Mouse (Mus musculus): ENCODE measurements around the gene Olfr1223. TPM values are rescaled to one million over a fixed set of nuclear protein-coding genes. Genes with fewer than 3 reads are reported as not detected.
"Not testable (repeated sequence)": the region's sequence is repeated elsewhere in the genome, so short reads cannot be mapped to it uniquely, and the experiment has no call there.

Olfr1223 gene
- not detected in 2 replicates for polyA plus RNA-seq (2014; fragmentation: Nextera tagmentation; extraction: Ambion mirVana)

DNA sequence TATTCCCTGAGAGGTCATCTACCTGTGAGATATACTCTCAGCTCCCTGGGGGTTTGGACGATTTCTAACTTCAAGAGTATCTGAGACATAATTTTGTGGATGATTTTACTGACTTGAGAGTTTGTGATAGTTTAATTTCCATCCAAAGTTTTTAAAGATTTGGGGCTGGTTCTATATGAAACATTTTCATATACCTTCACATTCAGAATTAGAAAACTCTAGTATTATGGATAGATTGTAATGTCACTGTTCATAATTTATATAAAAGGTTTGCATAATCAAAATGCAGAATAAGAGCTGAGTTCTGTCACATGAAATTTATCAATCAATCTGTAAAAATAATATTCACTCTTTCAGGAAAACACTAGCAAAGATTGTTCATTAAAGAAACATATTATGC is at the start of gene Olfr1223:
Gene Olfr1223 (minus strand): TSS at position 101 of the 400 bp plus-strand sequence.
- Histone ChIP-seq H3K9ac (ENCODE audit: low read depth, low read length) (no peak within 1 kb of the TSS), H3K4me3 (ENCODE audit: low read length) (no peak within 1 kb of the TSS), H3K27ac (ENCODE audit: low read depth, low read length) (no peak within 1 kb of the TSS), H3K4me2 (replicated peaks; ENCODE audit: low read depth, low read length) (no peak within 1 kb of the TSS), H3K36me3 (ENCODE audit: control insufficient read depth, insufficient read depth, low read length) (no peaks in the 10 kb centered on the region), H3K27me3 (ENCODE audit: control insufficient read depth, insufficient read depth, low read length) (no peaks in the 10 kb centered on the region), H3K4me1 (ENCODE audit: control insufficient read depth, insufficient read depth, low read length) (no peaks in the 10 kb centered on the region), H3K9me3 (ENCODE audit: control insufficient read depth, low read length) (no peaks in the 10 kb centered on the region)
- no peak for ATAC-seq (ENCODE audit: low FRiP score, low TSS enrichment)
- WGBS: 72% methylated on average over 1 of the region's 1 CpGs

DNA sequence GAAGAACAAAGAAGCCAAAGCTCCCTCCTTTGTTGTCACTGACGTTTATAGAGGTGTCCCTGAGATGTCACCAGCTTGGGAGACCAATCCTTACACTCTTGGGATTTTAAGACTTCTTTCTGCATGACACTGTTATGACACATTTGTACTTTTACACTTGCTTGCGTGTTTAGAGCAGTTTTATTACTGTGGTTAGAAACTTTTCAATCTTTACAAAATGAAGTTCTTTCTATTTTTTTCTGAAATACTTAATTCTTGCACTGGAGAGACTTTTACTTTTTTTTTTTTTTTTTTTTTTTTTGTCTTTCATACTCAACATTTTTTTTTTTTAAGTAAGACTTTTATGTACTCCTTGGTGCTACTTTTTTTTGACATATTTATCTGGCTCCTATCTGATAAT is 48.6 kb upstream of the Olfr1223 start, which contains the start of gene Olfr1226:
Gene Olfr1226 (minus strand): TSS at position 101 of the 400 bp plus-strand sequence.
- H3K4me1 ChIP-seq (ENCODE audit: control insufficient read depth, insufficient read depth, low read length): no peaks in the 10 kb centered on the region
- ATAC-seq (ENCODE audit: low FRiP score, low TSS enrichment): no peak

DNA sequence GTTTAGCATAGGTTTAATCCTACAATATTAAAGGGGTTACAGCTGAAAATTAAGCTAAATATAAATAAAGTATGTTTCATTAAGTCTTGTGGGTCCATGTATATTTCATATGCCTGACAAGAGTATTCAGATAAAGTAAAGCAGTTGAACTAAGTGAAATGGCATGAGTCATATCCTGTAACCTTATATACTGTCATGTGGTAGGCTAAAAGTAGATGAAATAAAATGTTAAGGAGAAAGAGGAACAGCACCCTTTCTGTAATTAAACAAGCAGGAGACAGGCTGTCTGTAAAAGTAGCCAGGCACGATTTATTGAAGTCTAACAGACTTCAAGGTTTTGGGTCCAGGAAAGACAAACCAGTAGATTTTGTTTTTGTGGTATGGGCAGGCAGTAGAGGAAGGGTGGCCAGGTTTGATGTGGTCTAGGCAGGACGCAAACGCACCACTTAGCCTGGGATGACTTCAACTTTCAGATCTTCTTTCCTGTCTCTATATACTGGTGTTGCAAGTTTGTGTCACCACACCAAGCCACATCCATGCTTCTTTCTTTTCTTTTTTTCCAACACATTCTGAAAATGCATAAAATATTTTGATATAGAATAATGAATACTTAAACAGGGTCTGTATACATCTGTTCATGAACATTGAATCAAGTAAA is 45.1 kb upstream of the Olfr1223 start:
- Histone ChIP-seq H3K4me2 (replicated peaks; ENCODE audit: low read depth, low read length) (no peak overlapping the region), H3K27ac (ENCODE audit: low read depth, low read length) (no peak overlapping the region), H3K9me3 (ENCODE audit: control insufficient read depth, low read length) (no peaks in the 10 kb centered on the region), H3K4me1 (ENCODE audit: control insufficient read depth, insufficient read depth, low read length) (no peaks in the 10 kb centered on the region), H3K4me3 (ENCODE audit: low read length) (no peak overlapping the region), H3K36me3 (ENCODE audit: control insufficient read depth, insufficient read depth, low read length) (no peaks in the 10 kb centered on the region), H3K9ac (ENCODE audit: low read depth, low read length) (no peak overlapping the region), H3K27me3 (ENCODE audit: control insufficient read depth, insufficient read depth, low read length) (no peaks in the 10 kb centered on the region)
- ATAC-seq (ENCODE audit: low FRiP score, low TSS enrichment): no peak
- 90% methylated on average over 3 of the region's 3 CpGs for WGBS

More for the DNA sequence above, 48.6 kb upstream of the Olfr1223 start, which contains the start of gene Olfr1226:
- Histone ChIP-seq H3K27me3 (ENCODE audit: control insufficient read depth, insufficient read depth, low read length) (no peaks in the 10 kb centered on the region), H3K9me3 (ENCODE audit: control insufficient read depth, low read length) (no peaks in the 10 kb centered on the region), H3K4me2 (replicated peaks; ENCODE audit: low read depth, low read length) (no peak within 1 kb of the TSS), H3K36me3 (ENCODE audit: control insufficient read depth, insufficient read depth, low read length) (no peaks in the 10 kb centered on the region), H3K27ac (ENCODE audit: low read depth, low read length) (no peak within 1 kb of the TSS), H3K4me3 (ENCODE audit: low read length) (no peak within 1 kb of the TSS), H3K9ac (ENCODE audit: low read depth, low read length) (no peak within 1 kb of the TSS)
- 55% methylated on average over 2 of the region's 2 CpGs for WGBS

DNA sequence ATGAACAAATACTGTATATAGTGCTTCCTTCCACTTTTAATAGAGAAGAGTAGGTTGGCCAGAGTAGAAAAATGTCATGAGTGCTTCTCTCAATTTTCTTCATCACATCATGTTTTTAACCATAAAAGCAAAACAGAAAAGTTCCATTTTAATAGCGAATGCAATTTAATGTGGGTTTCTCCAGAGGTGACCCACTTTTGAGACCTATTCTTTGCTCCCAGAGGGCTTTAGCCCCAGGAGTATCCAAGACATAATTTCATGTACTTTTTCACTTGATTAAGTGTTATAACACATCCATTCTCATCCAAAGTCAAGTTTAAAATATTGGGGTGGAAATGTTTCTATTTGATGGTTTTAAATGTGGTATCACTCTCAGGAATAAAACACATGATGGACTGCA is 23.2 kb upstream of the Olfr1223 start, which contains the start of gene Olfr1225:
Gene Olfr1225 (minus strand): TSS at position 101 of the 400 bp plus-strand sequence.
- 89% methylated on average over 1 of the region's 1 CpGs for WGBS
- H3K4me1 ChIP-seq (ENCODE audit: control insufficient read depth, insufficient read depth, low read length): no peaks in the 10 kb centered on the region
- no peaks in the 10 kb centered on the region for H3K9me3 ChIP-seq (ENCODE audit: control insufficient read depth, low read length)
- no peak for ATAC-seq (ENCODE audit: low FRiP score, low TSS enrichment)
- no peak within 1 kb of the TSS for H3K27ac ChIP-seq (ENCODE audit: low read depth, low read length)
- H3K36me3 ChIP-seq (ENCODE audit: control insufficient read depth, insufficient read depth, low read length): no peaks in the 10 kb centered on the region
- no peak within 1 kb of the TSS for H3K9ac ChIP-seq (ENCODE audit: low read depth, low read length)
- H3K27me3 ChIP-seq (ENCODE audit: control insufficient read depth, insufficient read depth, low read length): no peaks in the 10 kb centered on the region
- no peak within 1 kb of the TSS for H3K4me3 ChIP-seq (ENCODE audit: low read length)
- H3K4me2 ChIP-seq (replicated peaks; ENCODE audit: low read depth, low read length): no peak within 1 kb of the TSS

DNA sequence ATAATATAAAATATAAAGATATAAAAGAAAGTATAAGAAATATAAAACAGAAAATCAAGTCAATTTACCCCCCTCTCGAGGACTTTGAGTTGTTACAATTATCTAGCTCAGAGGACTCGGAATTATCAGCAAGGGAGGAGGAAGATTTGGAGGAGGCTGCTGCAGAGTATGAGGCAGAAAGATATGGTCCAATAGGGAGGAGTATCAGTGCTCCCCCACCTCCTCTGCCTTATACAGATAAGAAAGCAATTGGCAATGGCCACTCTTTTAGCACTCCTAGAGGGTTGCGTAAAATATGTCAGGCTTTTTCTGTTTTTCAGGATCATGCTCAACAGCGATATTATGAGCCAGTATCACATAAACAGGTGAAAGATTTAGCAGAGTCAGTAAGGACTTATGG is 13.4 kb upstream of the Olfr1223 start:
- not testable (repeated sequence) for H3K4me3 ChIP-seq (ENCODE audit: low read length); H3K4me1 ChIP-seq (ENCODE audit: control insufficient read depth, insufficient read depth, low read length); H3K9me3 ChIP-seq (ENCODE audit: control insufficient read depth, low read length); H3K27me3 ChIP-seq (ENCODE audit: control insufficient read depth, insufficient read depth, low read length); H3K9ac ChIP-seq (ENCODE audit: low read depth, low read length); ATAC-seq (ENCODE audit: low FRiP score, low TSS enrichment); H3K4me2 ChIP-seq (replicated peaks; ENCODE audit: low read depth, low read length); H3K27ac ChIP-seq (ENCODE audit: low read depth, low read length); H3K36me3 ChIP-seq (ENCODE audit: control insufficient read depth, insufficient read depth, low read length)
- WGBS: 92% methylated on average over 4 of the region's 4 CpGs

DNA sequence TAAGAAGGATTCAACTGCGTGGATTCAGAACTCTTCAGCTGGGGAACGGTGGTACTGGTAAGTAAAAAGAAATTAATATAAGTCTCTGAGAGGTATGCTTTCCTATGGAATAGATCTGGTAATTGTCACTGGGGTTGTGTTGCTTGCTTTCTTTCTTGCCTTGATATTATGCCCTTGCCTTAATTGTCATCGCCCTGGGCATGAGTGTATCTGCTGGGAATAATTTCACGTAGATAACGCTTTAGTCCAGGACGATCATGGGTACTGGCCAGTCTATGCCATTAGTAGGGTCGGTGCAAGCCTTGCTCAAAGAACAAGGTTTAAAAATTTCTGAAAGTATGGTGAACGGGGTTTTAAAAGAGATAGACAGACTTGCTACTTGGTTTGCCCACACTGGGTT is 12.6 kb upstream of the Olfr1223 start, which contains the start of gene Olfr1224-ps1:
Gene Olfr1224-ps1 (minus strand): TSS at position 101 of the 400 bp plus-strand sequence.
- H3K9me3 ChIP-seq (ENCODE audit: control insufficient read depth, low read length); H3K4me2 ChIP-seq (replicated peaks; ENCODE audit: low read depth, low read length); H3K9ac ChIP-seq (ENCODE audit: low read depth, low read length); H3K36me3 ChIP-seq (ENCODE audit: control insufficient read depth, insufficient read depth, low read length); ATAC-seq (ENCODE audit: low FRiP score, low TSS enrichment); H3K27me3 ChIP-seq (ENCODE audit: control insufficient read depth, insufficient read depth, low read length); H3K4me1 ChIP-seq (ENCODE audit: control insufficient read depth, insufficient read depth, low read length); H3K27ac ChIP-seq (ENCODE audit: low read depth, low read length); H3K4me3 ChIP-seq (ENCODE audit: low read length): not testable (repeated sequence)
- 94% methylated on average over 8 of the region's 8 CpGs for WGBS

DNA sequence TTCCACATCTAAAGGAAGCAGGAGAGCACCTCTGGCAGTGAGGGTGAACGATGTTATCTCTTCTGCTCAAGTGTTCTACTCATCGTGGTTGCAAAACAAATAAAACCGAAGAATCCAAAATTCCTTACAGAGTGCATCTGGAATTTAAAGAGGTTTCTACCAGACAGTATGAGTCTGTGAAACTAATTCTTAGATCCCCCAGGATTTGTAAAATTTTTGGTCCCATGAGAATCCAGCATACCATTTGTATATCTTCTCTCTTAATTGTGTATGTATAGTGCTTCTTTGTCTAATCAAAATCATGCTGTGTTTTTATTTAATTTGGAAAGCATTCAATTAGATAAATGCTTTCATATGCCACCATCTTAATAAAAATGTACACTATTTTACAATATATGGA is 18.4 kb downstream of the Olfr1223 start, which contains the start of gene Olfr1222:
Gene Olfr1222 (minus strand): TSS at position 101 of the 400 bp plus-strand sequence.
- H3K4me1 ChIP-seq (ENCODE audit: control insufficient read depth, insufficient read depth, low read length): no peaks in the 10 kb centered on the region
- WGBS: 81% methylated on average over 3 of the region's 3 CpGs
- no peak for ATAC-seq (ENCODE audit: low FRiP score, low TSS enrichment)

DNA sequence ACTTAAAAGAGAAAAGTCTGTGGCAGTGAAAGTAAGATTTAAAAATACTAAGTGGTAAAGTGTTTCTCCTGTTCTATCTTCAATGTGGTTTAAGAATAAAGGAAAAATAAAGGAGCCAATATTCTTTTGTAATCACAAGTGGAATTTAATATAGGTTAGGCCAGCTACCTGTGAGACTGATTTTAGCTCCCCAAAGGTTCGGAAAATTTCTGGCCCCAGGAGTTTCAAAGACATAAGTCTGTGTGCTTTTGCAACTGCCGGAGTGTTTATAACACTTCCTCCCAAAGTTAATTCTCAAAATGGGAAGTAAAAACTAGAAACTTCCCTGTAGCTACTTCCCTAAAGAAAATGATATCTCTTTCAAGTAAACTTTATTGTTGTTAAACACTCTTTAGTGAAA is 34.2 kb downstream of the Olfr1223 start, which contains the start of gene Olfr1221:
Gene Olfr1221 (minus strand): TSS at position 101 of the 400 bp plus-strand sequence.
- H3K27me3 ChIP-seq (ENCODE audit: control insufficient read depth, insufficient read depth, low read length): no peaks in the 10 kb centered on the region
- H3K4me3 ChIP-seq (ENCODE audit: low read length): no peak within 1 kb of the TSS
- H3K9ac ChIP-seq (ENCODE audit: low read depth, low read length): no peak within 1 kb of the TSS
- 95% methylated on average over 2 of the region's 2 CpGs for WGBS
- H3K4me2 ChIP-seq (replicated peaks; ENCODE audit: low read depth, low read length): no peak within 1 kb of the TSS
- H3K9me3 ChIP-seq (ENCODE audit: control insufficient read depth, low read length): no peaks in the 10 kb centered on the region
- H3K4me1 ChIP-seq (ENCODE audit: control insufficient read depth, insufficient read depth, low read length): no peaks in the 10 kb centered on the region
- no peaks in the 10 kb centered on the region for H3K36me3 ChIP-seq (ENCODE audit: control insufficient read depth, insufficient read depth, low read length)
- no peak within 1 kb of the TSS for H3K27ac ChIP-seq (ENCODE audit: low read depth, low read length)
- no peak for ATAC-seq (ENCODE audit: low FRiP score, low TSS enrichment)

More for the DNA sequence above, 18.4 kb downstream of the Olfr1223 start, which contains the start of gene Olfr1222:
- Histone ChIP-seq H3K27me3 (ENCODE audit: control insufficient read depth, insufficient read depth, low read length) (no peaks in the 10 kb centered on the region), H3K27ac (ENCODE audit: low read depth, low read length) (no peak within 1 kb of the TSS), H3K36me3 (ENCODE audit: control insufficient read depth, insufficient read depth, low read length) (no peaks in the 10 kb centered on the region), H3K4me3 (ENCODE audit: low read length) (no peak within 1 kb of the TSS), H3K9me3 (ENCODE audit: control insufficient read depth, low read length) (no peaks in the 10 kb centered on the region), H3K9ac (ENCODE audit: low read depth, low read length) (no peak within 1 kb of the TSS), H3K4me2 (replicated peaks; ENCODE audit: low read depth, low read length) (no peak within 1 kb of the TSS)

DNA sequence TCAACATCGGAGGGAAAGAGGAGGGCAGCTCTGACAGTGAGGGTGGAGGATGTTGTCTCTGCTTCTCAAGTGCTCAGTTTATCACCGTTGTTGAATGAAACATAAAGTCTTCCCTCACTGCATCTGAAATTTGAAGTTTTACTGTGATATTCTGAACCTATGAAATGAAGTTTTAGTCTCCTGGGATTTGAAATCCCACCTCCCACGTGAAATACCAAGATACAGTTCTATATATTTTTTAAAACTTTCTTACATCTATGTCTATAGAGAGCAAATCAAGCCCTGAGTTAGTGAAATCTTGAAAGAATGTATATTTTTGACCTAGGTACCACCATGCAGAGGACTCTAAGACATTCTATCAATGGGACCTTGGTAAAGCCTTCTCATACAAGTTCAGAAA is 44.6 kb downstream of the Olfr1223 start, which contains the start of gene Olfr1220:
Gene Olfr1220 (minus strand): TSS at position 101 of the 400 bp plus-strand sequence.
- H3K4me2 ChIP-seq (replicated peaks; ENCODE audit: low read depth, low read length): no peak within 1 kb of the TSS
- H3K9me3 ChIP-seq (ENCODE audit: control insufficient read depth, low read length): no peaks in the 10 kb centered on the region
- WGBS: 85% methylated on average over 3 of the region's 3 CpGs
- H3K27ac ChIP-seq (ENCODE audit: low read depth, low read length): no peak within 1 kb of the TSS
- no peak within 1 kb of the TSS for H3K4me3 ChIP-seq (ENCODE audit: low read length)
- no peaks in the 10 kb centered on the region for H3K27me3 ChIP-seq (ENCODE audit: control insufficient read depth, insufficient read depth, low read length)
- H3K36me3 ChIP-seq (ENCODE audit: control insufficient read depth, insufficient read depth, low read length): no peaks in the 10 kb centered on the region
- no peaks in the 10 kb centered on the region for H3K4me1 ChIP-seq (ENCODE audit: control insufficient read depth, insufficient read depth, low read length)
- no peak within 1 kb of the TSS for H3K9ac ChIP-seq (ENCODE audit: low read depth, low read length)
- ATAC-seq (ENCODE audit: low FRiP score, low TSS enrichment): no peak

Data from kidney, embryonic 14.5 days (tissue).